Mouse (Mus musculus) kidney, embryonic 15.5 days (tissue): Measurements from ENCODE around the gene Fgf12. TPM values are rescaled to one million over a fixed set of nuclear protein-coding genes. Genes with fewer than 3 reads are reported as not detected.

Experiments
- ATAC-seq: fragments of 200-750 bp; cut with Nextera tagmentation; replicated peaks from 2 replicates; pipeline ENCODE4 v1.8.0; 2017; ENCODE audit warnings: moderate TSS enrichment; ENCODE audit not compliant: low FRiP score
- H3K27ac ChIP-seq: fragments of 300-500 bp; sonication (generic); 2 replicates; pipeline ENCODE4 v1.5.1; 2015; ENCODE audit warnings: mild to moderate bottlenecking, inconsistent platforms
- H3K27me3 ChIP-seq: fragments of 300-500 bp; sonication (generic); 2 replicates; pipeline ENCODE4 v1.6.1; 2015; ENCODE audit warnings: inconsistent platforms
- H3K36me3 ChIP-seq: fragments of 300-500 bp; sonication (generic); 2 replicates; pipeline ENCODE4 v1.6.1; 2015; ENCODE audit warnings: inconsistent platforms
- H3K4me1 ChIP-seq: fragments of 300-500 bp; sonication (generic); 2 replicates; pipeline ENCODE4 v1.6.1; 2015; ENCODE audit warnings: inconsistent platforms
- H3K4me2 ChIP-seq: fragments of 300-500 bp; sonication (generic); 2 replicates; pipeline ENCODE4 v1.6.1; 2015; ENCODE audit warnings: moderate library complexity, mild to moderate bottlenecking, inconsistent platforms
- H3K4me3 ChIP-seq: fragments of 300-500 bp; sonication (generic); replicated peaks from 2 replicates; pipeline ENCODE4 v1.5.1; 2015; ENCODE audit warnings: mild to moderate bottlenecking, inconsistent platforms
- H3K9ac ChIP-seq: fragments of 300-500 bp; sonication (generic); 2 replicates; pipeline ENCODE4 v1.6.1; 2015; ENCODE audit warnings: mild to moderate bottlenecking, inconsistent platforms
- H3K9me3 ChIP-seq: fragments of 300-500 bp; sonication (generic); replicated peaks from 2 replicates; pipeline ENCODE4 v1.6.1; 2016; ENCODE audit warnings: inconsistent platforms
- WGBS: fragments of 180-500 bp; shearing (Covaris S2); methylation state at CpG from one replicate; pipeline ENCODE4 v1.1.7; 2015; ENCODE audit warnings: mixed read lengths; 5-methylcytosine and 5-hydroxymethylcytosine counted together
- polyA plus RNA-seq: library from polyadenylated mRNA; unstranded; fragments of >200 nt; fragmentation: Nextera tagmentation; extraction: Ambion mirVana; gene quantifications from 2 replicates; pipeline ENCODE4 v1.2.1, GENCODE M21; 2015

The Fgf12 gene
- polyA plus RNA-seq, 1 experiment from 2014 or later: 2.0 TPM

DNA sequence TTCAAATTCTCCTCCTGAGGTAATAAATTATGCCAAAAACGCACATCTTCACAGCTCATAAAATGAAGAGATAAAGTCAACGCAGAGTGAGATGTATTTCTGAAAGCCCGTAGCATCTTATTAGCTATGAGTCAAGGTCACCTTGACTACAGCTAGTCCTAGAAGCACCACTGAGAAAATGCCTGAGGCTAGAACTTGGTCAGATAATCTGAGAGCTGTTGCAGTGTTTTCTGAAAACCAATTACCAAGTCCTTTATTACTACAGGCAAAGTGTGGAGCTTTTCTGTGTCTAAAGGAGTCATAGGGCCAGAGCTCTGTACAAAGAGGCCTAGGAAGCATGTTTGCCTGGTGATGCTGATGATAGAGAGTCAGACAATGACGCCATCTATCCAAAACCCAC lies 498.6 kb downstream of the Fgf12 start:
- ATAC-seq: no peak
- no peak overlapping the region for H3K9ac ChIP-seq
- no peaks in the 10 kb centered on the region for H3K36me3 ChIP-seq
- no peaks in the 10 kb centered on the region for H3K4me1 ChIP-seq
- H3K27me3 ChIP-seq: no peaks in the 10 kb centered on the region
- H3K9me3 ChIP-seq: no peaks in the 10 kb centered on the region
- H3K27ac ChIP-seq: no peak overlapping the region
- WGBS: 67% methylated on average over 4 of the region's 4 CpGs
- H3K4me2 ChIP-seq: no peak overlapping the region
- no peak overlapping the region for H3K4me3 ChIP-seq

DNA sequence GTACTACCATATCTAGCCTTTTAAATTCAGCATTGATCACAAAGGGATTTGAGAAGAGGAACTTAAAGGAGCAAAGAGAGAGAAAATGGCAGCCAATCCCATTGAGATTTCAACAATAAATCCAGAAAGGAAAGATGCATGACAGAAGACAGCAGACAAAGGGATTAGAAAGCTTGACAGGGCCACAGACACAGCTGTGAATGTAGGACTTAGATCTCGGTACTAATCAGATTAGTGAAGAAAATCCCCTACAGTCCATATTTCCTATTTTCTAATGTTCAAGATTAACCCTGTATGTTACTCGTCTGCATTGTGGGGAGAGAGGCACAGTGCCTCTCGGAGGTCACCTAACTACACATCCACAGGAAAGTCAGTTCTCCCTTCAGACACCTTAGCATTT lies 500.9 kb downstream of the Fgf12 start:
- Histone ChIP-seq H3K9ac (no peak overlapping the region), H3K27me3 (no peaks in the 10 kb centered on the region), H3K4me3 (no peak overlapping the region), H3K4me1 (no peaks in the 10 kb centered on the region), H3K4me2 (no peak overlapping the region), H3K9me3 (no peaks in the 10 kb centered on the region), H3K36me3 (no peaks in the 10 kb centered on the region), H3K27ac (no peak overlapping the region)
- WGBS: 80% methylated on average over 3 of the region's 3 CpGs
- no peak for ATAC-seq

DNA sequence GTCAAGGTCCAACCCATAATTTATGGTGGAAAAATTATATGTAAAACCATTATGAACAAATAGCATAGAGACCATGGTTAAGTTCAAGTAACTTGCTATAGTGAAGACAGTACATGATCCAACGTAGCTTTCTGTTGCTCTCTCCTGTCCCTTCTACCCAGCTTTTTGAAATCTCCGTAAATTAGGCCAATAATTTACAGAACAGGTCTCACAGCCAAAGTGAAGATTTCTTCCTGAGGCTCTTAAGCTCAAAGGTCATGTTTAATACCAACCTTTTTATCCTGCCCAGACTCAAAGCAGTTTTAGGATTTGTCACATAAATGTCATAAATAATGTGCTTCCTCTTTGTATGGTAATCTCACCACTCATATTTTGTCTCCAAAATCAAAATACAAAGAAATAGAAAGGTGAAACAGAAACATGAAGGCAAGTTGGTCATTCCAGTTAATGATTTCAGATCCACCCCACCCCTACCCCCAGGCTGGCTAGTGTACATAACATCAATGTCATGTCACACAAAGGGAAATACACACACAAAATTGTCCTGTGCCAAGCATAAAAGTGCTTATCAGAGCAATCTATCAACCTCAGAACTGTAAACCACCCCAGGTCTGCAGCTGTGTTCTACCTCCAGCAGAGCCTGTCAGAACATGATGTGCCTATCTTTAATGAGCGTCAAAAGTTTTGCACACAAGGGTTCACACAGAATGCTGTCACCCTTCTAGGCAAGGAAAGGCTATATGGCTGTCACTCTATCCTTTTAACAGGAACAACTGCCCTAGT lies 509.8 kb downstream of the Fgf12 start:
- Histone ChIP-seq H3K4me2 (no peak overlapping the region), H3K27ac (no peak overlapping the region), H3K9me3 (no peaks in the 10 kb centered on the region), H3K4me1 (peaks cover 6% of the 10 kb centered on the region; the same call in 1 of the 2 replicates), H3K27me3 (no peaks in the 10 kb centered on the region), H3K4me3 (no peak overlapping the region), H3K9ac (no peak overlapping the region), H3K36me3 (no peaks in the 10 kb centered on the region)
- ATAC-seq: 0 out of 2 replicates have a peak, but pooled peaks have one; percentile 43
- WGBS: 72% methylated on average over 3 of the region's 3 CpGs

DNA sequence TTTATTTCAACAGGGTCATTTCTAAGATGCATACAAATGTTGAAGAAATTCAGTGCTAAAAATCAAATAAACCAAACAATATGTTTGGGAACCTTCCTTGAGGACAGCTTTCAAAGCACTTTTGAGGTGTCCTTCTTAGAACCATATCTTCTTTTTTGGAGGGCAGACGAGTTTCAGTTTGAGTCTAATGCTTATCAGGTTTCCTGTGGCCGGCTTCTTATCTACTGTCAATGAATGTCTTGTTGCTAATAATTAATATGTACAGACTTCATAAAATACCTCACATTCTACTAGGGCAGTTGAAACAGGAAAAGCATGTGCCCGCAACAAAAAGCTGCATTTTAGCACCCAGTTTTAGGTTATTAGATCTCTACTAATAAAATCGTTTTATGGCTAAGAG lies 513.5 kb downstream of the Fgf12 start:
- no peak overlapping the region for H3K27ac ChIP-seq
- peaks cover 8% of the 10 kb centered on the region; the same call in 1 of the 2 replicates for H3K4me1 ChIP-seq
- no peak overlapping the region for H3K4me3 ChIP-seq
- H3K36me3 ChIP-seq: no peaks in the 10 kb centered on the region
- WGBS: 74% methylated on average over 4 of the region's 4 CpGs
- H3K9me3 ChIP-seq: no peaks in the 10 kb centered on the region
- no peak for ATAC-seq
- no peak overlapping the region for H3K4me2 ChIP-seq
- H3K9ac ChIP-seq: no peak overlapping the region
- H3K27me3 ChIP-seq: no peaks in the 10 kb centered on the region

DNA sequence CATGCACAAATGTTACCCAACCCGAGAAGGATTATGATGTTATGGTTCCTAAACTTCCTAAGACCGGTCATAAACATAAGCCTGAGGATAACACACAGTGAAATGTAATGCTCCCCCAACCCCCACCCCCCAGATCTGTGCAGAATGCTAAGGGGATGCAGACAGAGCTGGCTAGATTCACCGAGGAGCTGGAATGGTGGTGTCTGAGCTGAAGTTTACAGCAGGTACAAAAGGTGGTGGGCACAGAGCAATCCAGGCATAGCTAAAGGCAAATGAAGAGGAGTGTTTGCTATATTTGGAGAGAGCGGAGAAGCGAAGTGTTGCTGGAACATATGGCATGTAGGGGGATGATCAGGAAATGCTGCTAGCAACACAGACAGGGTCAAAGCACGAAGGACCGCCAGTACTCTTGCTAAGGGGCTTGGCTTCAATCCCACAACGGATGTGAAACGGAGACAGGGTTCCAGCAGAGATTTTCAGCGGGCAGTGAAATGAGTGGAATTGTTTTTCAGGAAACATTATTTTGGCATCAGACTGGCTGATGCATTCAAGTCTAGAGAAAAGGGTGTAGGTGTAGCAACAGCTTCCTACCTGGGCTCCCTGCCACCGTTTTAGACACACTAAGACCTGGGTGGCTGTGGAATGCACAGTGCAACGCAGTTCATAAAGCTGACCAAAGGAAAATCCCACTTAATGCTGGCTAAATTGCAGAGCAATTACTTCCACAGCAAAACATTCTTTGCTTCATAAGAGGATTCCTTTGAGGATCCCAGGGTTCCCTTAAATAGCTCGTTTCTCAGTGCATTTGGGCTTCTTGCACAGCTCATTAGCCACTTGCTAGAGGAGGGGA lies 514.6 kb downstream of the Fgf12 start:
- peak; percentile 64; the same call in 1 of the 2 replicates for ATAC-seq
- H3K4me2 ChIP-seq: peak overlapping the region; percentile 16; the same call in 1 of the 2 replicates
- H3K9me3 ChIP-seq: no peaks in the 10 kb centered on the region
- WGBS: 49% methylated on average over 13 of the region's 13 CpGs
- peaks cover 8% of the 10 kb centered on the region; the same call in 1 of the 2 replicates for H3K4me1 ChIP-seq
- no peak overlapping the region for H3K4me3 ChIP-seq
- H3K36me3 ChIP-seq: no peaks in the 10 kb centered on the region
- peak overlapping the region; percentile 45; the same call in 1 of the 2 replicates for H3K27ac ChIP-seq
- no peak overlapping the region for H3K9ac ChIP-seq
- no peaks in the 10 kb centered on the region for H3K27me3 ChIP-seq

DNA sequence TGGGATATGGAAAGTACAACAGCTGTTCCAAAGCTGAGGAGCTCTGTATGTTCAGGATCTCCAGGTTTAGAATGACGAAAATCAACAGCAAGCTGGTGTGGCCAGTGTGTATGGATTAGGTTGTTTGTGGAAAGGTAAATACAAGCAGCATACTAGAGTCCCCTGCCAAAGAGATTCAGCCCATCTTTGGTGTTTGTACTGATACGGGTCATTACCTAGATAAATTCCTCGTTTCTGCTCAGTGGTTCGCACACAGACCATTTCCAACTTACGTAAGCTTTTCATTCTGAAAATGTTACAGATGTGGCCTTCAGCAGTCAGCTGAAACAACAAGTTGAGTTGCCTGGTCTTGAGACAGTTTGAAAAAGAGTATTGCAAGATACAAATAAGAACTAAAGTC lies 536.9 kb downstream of the Fgf12 start:
- WGBS: 51% methylated on average over 5 of the region's 5 CpGs
- no peaks in the 10 kb centered on the region for H3K27me3 ChIP-seq
- no peaks in the 10 kb centered on the region for H3K4me1 ChIP-seq
- no peak overlapping the region for H3K4me2 ChIP-seq
- no peaks in the 10 kb centered on the region for H3K9me3 ChIP-seq
- H3K9ac ChIP-seq: no peak overlapping the region
- H3K4me3 ChIP-seq: no peak overlapping the region
- H3K27ac ChIP-seq: no peak overlapping the region
- no peaks in the 10 kb centered on the region for H3K36me3 ChIP-seq
- ATAC-seq: 0 out of 2 replicates have a peak, but pooled peaks have one; percentile 36

DNA sequence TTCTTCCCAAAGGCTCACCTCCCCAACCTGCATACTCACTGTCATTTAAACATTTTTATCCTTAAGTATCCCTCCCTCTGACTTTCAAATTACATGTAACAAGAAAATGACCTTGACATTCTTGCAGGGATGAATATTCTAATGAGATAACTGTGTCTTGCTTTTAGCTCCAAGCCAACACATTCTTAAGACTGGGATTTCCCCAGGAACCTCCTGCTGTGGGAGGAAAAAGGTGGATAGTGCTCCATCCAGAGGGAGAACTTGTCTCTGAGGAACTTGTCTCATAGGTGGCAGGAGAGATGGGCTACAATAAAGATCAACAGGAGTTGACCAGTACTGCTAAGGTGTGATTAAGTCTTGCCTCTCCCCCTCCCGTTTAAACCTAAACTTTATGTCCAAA lies 540.5 kb downstream of the Fgf12 start:
- no peak overlapping the region for H3K9ac ChIP-seq
- H3K4me2 ChIP-seq: no peak overlapping the region
- 74% methylated on average over 1 of the region's 1 CpGs for WGBS
- no peaks in the 10 kb centered on the region for H3K4me1 ChIP-seq
- H3K36me3 ChIP-seq: no peaks in the 10 kb centered on the region
- H3K9me3 ChIP-seq: no peaks in the 10 kb centered on the region
- ATAC-seq: no peak
- H3K27ac ChIP-seq: no peak overlapping the region
- H3K4me3 ChIP-seq: no peak overlapping the region
- no peaks in the 10 kb centered on the region for H3K27me3 ChIP-seq

DNA sequence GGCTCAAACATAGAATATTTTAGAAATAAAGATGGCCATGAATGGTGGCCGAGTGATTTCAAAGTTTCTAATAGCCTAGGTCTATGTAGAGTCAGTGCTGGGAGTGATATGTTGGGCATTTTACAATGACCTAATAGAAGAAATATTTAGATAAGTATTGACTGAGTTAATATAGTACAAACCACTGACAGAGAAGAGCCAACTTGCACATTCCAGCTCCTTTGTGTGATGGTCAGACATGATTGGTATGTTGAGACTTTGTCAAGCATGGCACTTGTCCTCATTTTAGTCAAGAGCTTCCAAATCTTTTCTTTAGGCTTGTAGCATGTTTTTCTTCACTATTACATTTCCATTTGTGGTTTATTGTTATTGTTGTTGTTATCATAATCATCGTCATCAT lies 596.4 kb downstream of the Fgf12 start:
- H3K36me3 ChIP-seq: no peaks in the 10 kb centered on the region
- H3K27me3 ChIP-seq: no peaks in the 10 kb centered on the region
- WGBS: 92% methylated on average over 2 of the region's 2 CpGs
- no peaks in the 10 kb centered on the region for H3K4me1 ChIP-seq
- H3K9me3 ChIP-seq: no peaks in the 10 kb centered on the region
- H3K9ac ChIP-seq: no peak overlapping the region
- no peak overlapping the region for H3K4me2 ChIP-seq
- H3K4me3 ChIP-seq: no peak overlapping the region
- no peak for ATAC-seq
- no peak overlapping the region for H3K27ac ChIP-seq

DNA sequence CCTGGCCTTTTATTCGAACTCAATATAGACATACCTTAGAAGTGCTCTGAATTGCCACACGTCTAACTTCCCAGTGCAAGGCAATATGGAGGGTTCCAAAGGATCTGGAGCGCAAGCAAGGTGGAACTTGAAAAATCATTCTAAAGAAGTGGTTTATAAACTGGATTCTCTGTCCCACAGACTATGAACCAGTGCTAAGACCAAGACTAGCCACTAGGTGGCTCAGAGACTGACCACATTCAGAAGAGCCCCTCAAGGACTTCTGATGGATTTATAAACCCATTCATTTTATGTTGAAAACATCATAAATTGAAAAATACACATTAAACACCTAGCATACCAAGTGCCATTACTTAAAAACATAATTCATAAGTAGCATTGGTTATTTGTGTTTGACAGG lies 611.9 kb downstream of the Fgf12 start:
- H3K4me3 ChIP-seq: no peak overlapping the region
- no peak for ATAC-seq

DNA sequence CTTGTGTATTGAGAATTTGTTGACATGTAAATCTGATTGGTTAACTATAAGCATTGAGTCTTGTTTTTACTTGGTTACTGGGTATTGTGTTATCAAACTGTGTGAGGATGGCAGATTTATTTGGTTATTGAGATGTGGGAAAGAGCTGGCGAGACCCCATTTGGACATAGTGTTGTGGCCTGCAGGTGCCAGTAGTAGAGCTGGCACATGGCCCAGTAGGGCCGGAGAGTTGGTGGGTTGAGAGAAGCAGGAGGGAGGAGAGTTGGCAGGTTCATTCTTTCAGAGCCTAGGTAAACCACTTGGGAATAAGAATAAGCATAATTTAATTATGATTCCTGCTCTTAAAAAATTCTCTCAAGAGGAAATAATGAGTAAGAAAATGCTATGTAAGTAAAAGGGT lies 625.9 kb downstream of the Fgf12 start:
- ATAC-seq: no peak
- no peaks in the 10 kb centered on the region for H3K4me1 ChIP-seq
- no peaks in the 10 kb centered on the region for H3K27me3 ChIP-seq
- H3K9me3 ChIP-seq: no peaks in the 10 kb centered on the region
- H3K36me3 ChIP-seq: no peaks in the 10 kb centered on the region
- WGBS: 82% methylated on average over 2 of the region's 2 CpGs
- H3K4me2 ChIP-seq: no peak overlapping the region
- H3K27ac ChIP-seq: no peak overlapping the region
- no peak overlapping the region for H3K9ac ChIP-seq
- H3K4me3 ChIP-seq: no peak overlapping the region

More for the DNA sequence above, 611.9 kb downstream of the Fgf12 start:
- Histone ChIP-seq H3K27me3 (no peaks in the 10 kb centered on the region), H3K9ac (no peak overlapping the region), H3K4me2 (no peak overlapping the region), H3K27ac (no peak overlapping the region), H3K9me3 (no peaks in the 10 kb centered on the region), H3K4me1 (no peaks in the 10 kb centered on the region), H3K36me3 (no peaks in the 10 kb centered on the region)
- 88% methylated on average over 3 of the region's 3 CpGs for WGBS
